ENCODE assay signal across 8 mouse cellular contexts in the genomic region with DNA sequence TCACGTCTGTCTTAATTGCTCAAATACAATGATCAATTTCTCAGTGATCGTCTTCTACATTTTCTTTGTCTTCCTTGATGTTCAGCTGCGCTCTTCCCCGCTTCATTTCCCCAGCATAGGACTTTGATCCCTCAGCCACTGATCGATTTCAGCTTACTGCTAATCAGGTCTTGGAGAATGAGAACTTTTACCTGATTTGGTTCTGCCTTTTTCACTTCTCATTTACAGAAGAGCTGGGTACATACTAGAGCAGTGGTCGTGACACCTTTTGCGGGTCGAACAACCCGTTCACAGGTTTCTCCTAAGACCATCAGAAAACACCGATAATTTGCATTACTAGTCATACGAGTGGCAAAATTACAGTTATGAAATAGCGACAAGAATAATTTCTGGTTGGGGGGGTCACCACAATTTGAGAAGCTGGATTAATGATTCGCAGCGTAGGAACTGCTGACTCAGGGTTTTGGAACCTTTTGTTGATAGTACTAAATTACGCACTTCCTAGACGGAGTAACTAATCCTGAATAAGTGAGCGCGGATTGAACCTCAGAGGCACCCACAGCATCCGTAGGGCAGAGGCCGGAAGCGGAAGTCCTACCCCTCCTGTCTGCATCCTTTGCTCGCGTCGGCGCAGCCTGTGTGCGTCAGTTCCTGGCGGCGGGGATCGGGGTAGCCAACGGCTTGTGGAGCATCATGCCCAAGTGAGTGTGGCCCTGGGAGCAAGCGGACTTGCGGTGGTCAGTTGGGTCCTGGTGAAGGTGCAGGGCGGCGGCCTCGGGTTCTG. TPM values are rescaled to one million over a fixed set of nuclear protein-coding genes. Genes with fewer than 3 reads are reported as not detected.
DNase-seq lines count a peak whose midpoint lies in the region; ATAC-seq and TF ChIP-seq lines count a peak whose summit lies in the region.

No protein-coding gene starts in this region.

- H3K27ac ChIP-seq in forebrain, embryonic 16.5 days (ENCODE audit: low read length) = peak overlapping the region; percentile 77
- H3K27ac ChIP-seq in layer of hippocampus, adult 2 months = peak overlapping the region; percentile 84
- H3K27ac ChIP-seq in lung, embryonic 14.5 days (ENCODE audit: low read depth) = peak overlapping the region; percentile 47; the same call in 1 of the 2 replicates
- H3K27ac ChIP-seq in olfactory bulb, adult 2 months (ENCODE audit: insufficient read depth, low read depth, low read length) = peak overlapping the region; percentile 38
- H3K27ac ChIP-seq in thymus, adult 2 months (ENCODE audit: control insufficient read depth, insufficient read depth, low read length) = no peak overlapping the region

- H3K4me3 ChIP-seq in G1E (ENCODE audit: low read depth, low read length) = peak overlapping the region; percentile 99
- peak overlapping the region; percentile 57 for H3K4me3 ChIP-seq in forebrain, embryonic 16.5 days (replicated peaks; ENCODE audit: low read length)
- H3K4me3 ChIP-seq in layer of hippocampus, adult 2 months = peak overlapping the region; percentile 99
- peak overlapping the region; percentile 77 for H3K4me3 ChIP-seq in lung, embryonic 14.5 days (ENCODE audit: low read depth, low read length)
- H3K4me3 ChIP-seq in olfactory bulb, adult 2 months (ENCODE audit: insufficient read depth, low read depth, low read length) = peak overlapping the region; percentile 67
- peak overlapping the region; percentile 74 for H3K4me3 ChIP-seq in thymus, adult 2 months (ENCODE audit: control insufficient read depth, insufficient read depth, low read length)

- DNase-seq in G1E (ENCODE audit: low spot score) = peak; percentile 81
- DNase-seq in cerebellum, adult 18-20 months = peak; percentile 97 to 98
- peak; percentile 95 to 96 for DNase-seq in heart, postnatal 36 days
- peak; percentile 97 to 98 for DNase-seq in layer of hippocampus, adult 2 months (ENCODE audit: low spot score in 2 of 2)
- DNase-seq in lung, embryonic 14.5 days = peak; percentile 98
- peak; percentile 95 for DNase-seq in thymus, adult 2 months

- peak; percentile 61 for TF ChIP-seq POLR2A in olfactory bulb, adult 2 months (IDR thresholded peaks at IDR 0.05; ENCODE audit: insufficient read depth, low read depth, low read length)
- TF ChIP-seq POLR2A in thymus, adult 2 months (IDR thresholded peaks at IDR 0.05; ENCODE audit: control insufficient read depth, extremely low read depth, insufficient read depth, low read length, poor library complexity) = peak; percentile 67

- no peaks in the 10 kb centered on the region for H3K9me3 ChIP-seq in G1E (replicated peaks)
- H3K9me3 ChIP-seq in forebrain, embryonic 16.5 days (ENCODE audit: control insufficient read depth, low read length) = no peaks in the 10 kb centered on the region
- no peaks in the 10 kb centered on the region for H3K9me3 ChIP-seq in lung, embryonic 14.5 days (ENCODE audit: low read depth, low read length)

- 1% methylated on average over 35 of the region's 35 CpGs for WGBS in forebrain, embryonic 16.5 days
- whole genome bisulfite sequencing in lung, embryonic 14.5 days = 3% methylated on average over 35 of the region's 35 CpGs
- WGBS in olfactory bulb, adult 2 months = 1% methylated on average over 35 of the region's 35 CpGs
- 1% methylated on average over 35 of the region's 35 CpGs for WGBS in thymus, adult 2 months

- peak; percentile 99 for ATAC-seq in G1E (ENCODE audit: extremely low read depth, insufficient number of reproducible peaks, low FRiP score, poor library complexity, severe bottlenecking)
- peak; percentile 100 for ATAC-seq in forebrain, embryonic 16.5 days
- ATAC-seq in lung, embryonic 14.5 days (ENCODE audit: insufficient read depth) = peak; percentile 99

- no peak for TF ChIP-seq CTCF in G1E (IDR thresholded peaks at IDR 0.05; ENCODE audit: low read depth, low read length)
- TF ChIP-seq CTCF in layer of hippocampus, adult 2 months (conservative IDR thresholded peaks at IDR 0.05) = peak; percentile 29
- TF ChIP-seq CTCF in lung, embryonic 14.5 days (IDR thresholded peaks at IDR 0.05; ENCODE audit: low read depth) = no peak
- TF ChIP-seq CTCF in olfactory bulb, adult 2 months (IDR thresholded peaks at IDR 0.05; ENCODE audit: insufficient read depth, low read depth, low read length) = no peak
- TF ChIP-seq CTCF in thymus, adult 2 months (IDR thresholded peaks at IDR 0.05; ENCODE audit: borderline replicate concordance, control insufficient read depth, extremely low read depth, insufficient read depth, low read length, poor library complexity) = peak; percentile 39; the same call in 1 of the 2 replicates

- peaks cover 34% of the 10 kb centered on the region for H3K36me3 ChIP-seq in G1E (replicated peaks)
- peaks cover 10% of the 10 kb centered on the region for H3K36me3 ChIP-seq in forebrain, embryonic 16.5 days (ENCODE audit: control insufficient read depth, insufficient read depth)
- peaks cover 26% of the 10 kb centered on the region for H3K36me3 ChIP-seq in lung, embryonic 14.5 days (ENCODE audit: insufficient read depth)
- H3K36me3 ChIP-seq in thymus, adult 2 months (ENCODE audit: control insufficient read depth, insufficient read depth, low read length) = peaks cover 18% of the 10 kb centered on the region; the same call in 1 of the 2 replicates

- H3K9ac ChIP-seq in forebrain, embryonic 16.5 days (replicated peaks; ENCODE audit: low read depth, low read length) = peak overlapping the region; percentile 68
- peak overlapping the region; percentile 66 for H3K9ac ChIP-seq in lung, embryonic 14.5 days

- intact Hi-C loops in heart, postnatal 36 days (cut with DNase I) = loop anchor here (1.0 to 2.0 kb wide), 2 partner anchors 19 to 67 kb away; partner anchors contain the start of gene D17Wsu92e

- peaks cover 33% of the 10 kb centered on the region for H3K4me1 ChIP-seq in G1E (ENCODE audit: insufficient read depth, low read depth, low read length)
- H3K4me1 ChIP-seq in forebrain, embryonic 16.5 days (replicated peaks; ENCODE audit: control insufficient read depth, insufficient read depth, low read length) = peaks cover 17% of the 10 kb centered on the region
- peaks cover 5% of the 10 kb centered on the region; the same call in 1 of the 2 replicates for H3K4me1 ChIP-seq in lung, embryonic 14.5 days (ENCODE audit: insufficient read depth)
- H3K4me1 ChIP-seq in olfactory bulb, adult 2 months (ENCODE audit: control insufficient read depth, insufficient read depth, low read length) = no peaks in the 10 kb centered on the region
- H3K4me1 ChIP-seq in thymus, adult 2 months (replicated peaks; ENCODE audit: control insufficient read depth, insufficient read depth, low read length) = peaks cover 2% of the 10 kb centered on the region; the same call in 1 of the 2 replicates

- H3K4me2 ChIP-seq in forebrain, embryonic 16.5 days (ENCODE audit: low read length) = peak overlapping the region; percentile 93
- peak overlapping the region; percentile 75 for H3K4me2 ChIP-seq in lung, embryonic 14.5 days

- H3K27me3 ChIP-seq in G1E (ENCODE audit: insufficient read depth, low read length) = peaks cover 6% of the 10 kb centered on the region
- H3K27me3 ChIP-seq in forebrain, embryonic 16.5 days (replicated peaks; ENCODE audit: control insufficient read depth, insufficient read depth, low read length) = peaks cover 4% of the 10 kb centered on the region; the same call in 1 of the 2 replicates
- H3K27me3 ChIP-seq in lung, embryonic 14.5 days (ENCODE audit: insufficient read depth, low read length) = no peaks in the 10 kb centered on the region
- H3K27me3 ChIP-seq in thymus, adult 2 months (ENCODE audit: control insufficient read depth, insufficient read depth, low read length) = no peaks in the 10 kb centered on the region

RNA-seq across cellular contexts. Expression of gene Snrpc, which starts 1.7 kb away (rescaled TPM):
- total RNA-seq in G1E (2014; fragmentation: Nextera tagmentation) (121 and 158 TPM in 2 replicates), G1E (2017) (127 and 147 TPM in 2 replicates)
- 575 and 747 TPM in 2 replicates for polyA plus RNA-seq in G1E (2012)
- polyA plus RNA-seq in forebrain, embryonic 16.5 days (2015; fragmentation: Nextera tagmentation; extraction: Ambion mirVana) = 255 and 264 TPM in 2 replicates
- total RNA-seq in heart, postnatal 36 days (2021) = 10 to 100 TPM; 56.8 to 57.4 TPM
- 10 to 100 TPM; 46.7 to 51.1 TPM for total RNA-seq in layer of hippocampus, adult 2 months (2021)
- polyA plus RNA-seq in lung, embryonic 14.5 days (2014; fragmentation: Nextera tagmentation; extraction: Ambion mirVana) = 361 and 368 TPM in 2 replicates
- polyA plus RNA-seq in olfactory bulb, adult 2 months (2012; ENCODE audit: insufficient read depth, insufficient read length, low replicate concordance, missing spikeins) = not detected in 2 replicates
- polyA plus RNA-seq in thymus, adult 2 months (2012; rRNA removed) = 192 and 207 TPM in 2 replicates

RNA-seq across cellular contexts. Expression of gene Uhrf1bp1, which starts 16.6 kb away (rescaled TPM):
- total RNA-seq in G1E (2014; fragmentation: Nextera tagmentation) = 18.5 and 21.0 TPM in 2 replicates
- total RNA-seq in G1E (2017) = 8.5 and 9.8 TPM in 2 replicates
- 21.3 and 31.5 TPM in 2 replicates for polyA plus RNA-seq in G1E (2012)
- polyA plus RNA-seq in forebrain, embryonic 16.5 days (2015; fragmentation: Nextera tagmentation; extraction: Ambion mirVana) = 6.6 and 6.8 TPM in 2 replicates
- total RNA-seq in heart, postnatal 36 days (2021) = 10 to 100 TPM; 17.1 to 17.9 TPM
- 10 to 100 TPM; 13.5 to 13.9 TPM for total RNA-seq in layer of hippocampus, adult 2 months (2021)
- 7.1 and 8.0 TPM in 2 replicates for polyA plus RNA-seq in lung, embryonic 14.5 days (2014; fragmentation: Nextera tagmentation; extraction: Ambion mirVana)
- not detected in 2 replicates for polyA plus RNA-seq in olfactory bulb, adult 2 months (2012; ENCODE audit: insufficient read depth, insufficient read length, low replicate concordance, missing spikeins)
- polyA plus RNA-seq in thymus, adult 2 months (2012; rRNA removed) = 4.4 and 4.7 TPM in 2 replicates

RNA-seq across cellular contexts. Expression of gene D17Wsu92e, which starts 19.2 kb away (rescaled TPM):
- total RNA-seq in G1E (2014; fragmentation: Nextera tagmentation) = 84.4 and 87.4 TPM in 2 replicates
- total RNA-seq in G1E (2017) = 61.6 and 65.3 TPM in 2 replicates
- polyA plus RNA-seq in G1E (2012) = 58.6 and 60.2 TPM in 2 replicates
- polyA plus RNA-seq in forebrain, embryonic 16.5 days (2015; fragmentation: Nextera tagmentation; extraction: Ambion mirVana) = 11.9 and 12.4 TPM in 2 replicates
- 100 to 1,000 TPM; 135 to 140 TPM for total RNA-seq in heart, postnatal 36 days (2021)
- 100 to 1,000 TPM; 192 to 197 TPM for total RNA-seq in layer of hippocampus, adult 2 months (2021)
- polyA plus RNA-seq in lung, embryonic 14.5 days (2014; fragmentation: Nextera tagmentation; extraction: Ambion mirVana) = 19.5 and 20.3 TPM in 2 replicates
- polyA plus RNA-seq in olfactory bulb, adult 2 months (2012; ENCODE audit: insufficient read depth, insufficient read length, low replicate concordance, missing spikeins) = 114 TPM in 1 of 2 replicates, not detected in the other
- polyA plus RNA-seq in thymus, adult 2 months (2012; rRNA removed) = 97.5 and 104 TPM in 2 replicates

Comparison
In these comparisons a context has a peak if more than half of its experiments do, and no peak if none do; other contexts are left out.
1. CTCF ChIP-seq: peak in layer of hippocampus, adult 2 months (single experiment) and thymus, adult 2 months (single experiment); none in G1E (single experiment), lung, embryonic 14.5 days (single experiment) and olfactory bulb, adult 2 months (single experiment).
2. RNA of gene Snrpc, which starts 1.7 kb away (polyA plus RNA-seq): 575 to 747 TPM in G1E, 361 to 368 TPM in lung, embryonic 14.5 days, 255 to 264 TPM in forebrain, embryonic 16.5 days and 192 to 207 TPM in thymus, adult 2 months; not detected in olfactory bulb, adult 2 months; every median in the first group is over 100 times any median in the second.
3. Peak in every context shown above with its lines, with median percentiles within 50 percentile points of each other: ATAC-seq, DNase-seq and H3K4me3 ChIP-seq.